Mouse (Mus musculus): ENCODE measurements at regions not wholly inside any gene's neighbourhood (a gene's known extent, or its start where the extent isn't known, plus 50 kb on each side); places are given as distances from the start of the nearest gene placed in this dataset.

GRCm38 (mm10) chr13:107210676-107211075 is 188.8 kb upstream of the Kif2a start:
- TF ChIP-seq TAL1 (IDR thresholded peaks at IDR 0.05; ENCODE audit: low read length) (no peak), GATA1 (IDR thresholded peaks at IDR 0.05; ENCODE audit: low read length) (no peak)
